Mouse (Mus musculus): ENCODE results near the gene Sppl3.

GRCm38 (mm10) chr5:115117467-115117866 lies 106.5 kb downstream of the Sppl3 start:
- TF ChIP-seq CTCF (IDR thresholded peaks at IDR 0.05; ENCODE audit: extremely low read depth, insufficient read depth, low read length) (no peak), POLR2A (IDR thresholded peaks at IDR 0.05; ENCODE audit: extremely low read depth, insufficient read depth, low read length) (no peak)
